Mouse (Mus musculus) megakaryocyte, embryonic 14.5 days (primary cell): ENCODE data around the gene Gfra1. TPM values are rescaled to one million over a fixed set of nuclear protein-coding genes. Genes with fewer than 3 reads are reported as not detected.

Experiments
- H3K27me3 ChIP-seq: replicated peaks from 2 replicates; pipeline ENCODE3; 2012; ENCODE audit warnings: inconsistent platforms
- H3K36me3 ChIP-seq: replicated peaks from 2 replicates; pipeline ENCODE3; 2012; ENCODE audit warnings: low read length, inconsistent platforms, mixed read lengths
- H3K4me1 ChIP-seq: 2 replicates; pipeline ENCODE4 v1.6.1; 2012; ENCODE audit warnings: inconsistent platforms
- H3K4me3 ChIP-seq: replicated peaks from 2 replicates; pipeline ENCODE3; 2012; ENCODE audit warnings: moderate library complexity, mild to moderate bottlenecking, inconsistent platforms
- H3K9me3 ChIP-seq: 2 replicates; pipeline ENCODE4 v1.6.1; 2012; ENCODE audit warnings: inconsistent platforms
- FLI1 ChIP-seq: IDR thresholded peaks from 2 replicates; pipeline ENCODE4 v1.6.1; 2012; ENCODE audit warnings: low read length, inconsistent platforms, mixed read lengths
- GATA1 ChIP-seq: IDR thresholded peaks from 3 replicates; pipeline ENCODE4 v1.6.1; 2012; ENCODE audit warnings: mixed read lengths, low read length, inconsistent platforms, borderline replicate concordance
- polyA plus RNA-seq: library from polyadenylated mRNA; stranded (reverse); fragments of >175 nt; gene quantifications from 2 replicates; pipeline ENCODE4 v1.2.3, GENCODE M21; 2012; ENCODE audit warnings: low replicate concordance; ENCODE audit not compliant: insufficient read depth

Gfra1 gene
- polyA plus RNA-seq, 1 experiment = not detected

GRCm38 (mm10) chr19:58442785-58443732 lies 12.7 kb downstream of the Gfra1 start:
- no peaks in the 10 kb centered on the region for H3K4me1 ChIP-seq
- H3K36me3 ChIP-seq = no peaks in the 10 kb centered on the region
- 0 out of 2 replicates have a peak, but pooled peaks cover 3% of the 10 kb centered on the region for H3K9me3 ChIP-seq
- TF ChIP-seq GATA1 (no peak), FLI1 (no peak)
- H3K4me3 ChIP-seq = no peak overlapping the region
- peaks cover 18% of the 10 kb centered on the region for H3K27me3 ChIP-seq

GRCm38 (mm10) chr19:58441785-58442184 lies 13.9 kb downstream of the Gfra1 start:
- Histone ChIP-seq H3K4me1 (no peaks in the 10 kb centered on the region), H3K36me3 (no peaks in the 10 kb centered on the region), H3K4me3 (no peak overlapping the region), H3K27me3 (peaks cover 18% of the 10 kb centered on the region), H3K9me3 (0 out of 2 replicates have a peak, but pooled peaks cover 3% of the 10 kb centered on the region)
- TF ChIP-seq FLI1 (no peak), GATA1 (no peak)

GRCm38 (mm10) chr19:58441246-58441645 lies 14.5 kb downstream of the Gfra1 start:
- Histone ChIP-seq H3K4me1 (no peaks in the 10 kb centered on the region), H3K27me3 (peaks cover 15% of the 10 kb centered on the region), H3K36me3 (no peaks in the 10 kb centered on the region), H3K4me3 (no peak overlapping the region), H3K9me3 (0 out of 2 replicates have a peak, but pooled peaks cover 3% of the 10 kb centered on the region)
- no peak for TF ChIP-seq FLI1
- no peak for TF ChIP-seq GATA1

GRCm38 (mm10) chr19:58438762-58439161 lies 16.9 kb downstream of the Gfra1 start:
- H3K4me3 ChIP-seq = no peak overlapping the region
- no peaks in the 10 kb centered on the region for H3K9me3 ChIP-seq
- H3K27me3 ChIP-seq = peaks cover 12% of the 10 kb centered on the region
- H3K4me1 ChIP-seq = no peaks in the 10 kb centered on the region
- TF ChIP-seq GATA1 (no peak), FLI1 (no peak)
- H3K36me3 ChIP-seq = no peaks in the 10 kb centered on the region

GRCm38 (mm10) chr19:58437441-58438071 lies 18.2 kb downstream of the Gfra1 start:
- Histone ChIP-seq H3K36me3 (no peaks in the 10 kb centered on the region), H3K4me1 (no peaks in the 10 kb centered on the region), H3K4me3 (no peak overlapping the region), H3K27me3 (peaks cover 10% of the 10 kb centered on the region), H3K9me3 (no peaks in the 10 kb centered on the region)
- TF ChIP-seq FLI1 = no peak
- no peak for TF ChIP-seq GATA1

GRCm38 (mm10) chr19:58436874-58437273 lies 18.8 kb downstream of the Gfra1 start:
- Histone ChIP-seq H3K9me3 (no peaks in the 10 kb centered on the region), H3K27me3 (peaks cover 10% of the 10 kb centered on the region), H3K4me3 (no peak overlapping the region), H3K36me3 (no peaks in the 10 kb centered on the region), H3K4me1 (no peaks in the 10 kb centered on the region)
- TF ChIP-seq FLI1 = no peak
- no peak for TF ChIP-seq GATA1

GRCm38 (mm10) chr19:58435877-58436276 lies 19.8 kb downstream of the Gfra1 start:
- H3K36me3 ChIP-seq = no peaks in the 10 kb centered on the region
- no peaks in the 10 kb centered on the region for H3K9me3 ChIP-seq
- no peak for TF ChIP-seq FLI1
- TF ChIP-seq GATA1 = no peak
- no peak overlapping the region for H3K4me3 ChIP-seq
- H3K4me1 ChIP-seq = no peaks in the 10 kb centered on the region
- peaks cover 10% of the 10 kb centered on the region for H3K27me3 ChIP-seq

GRCm38 (mm10) chr19:58432840-58433239 lies 22.9 kb downstream of the Gfra1 start:
- no peaks in the 10 kb centered on the region for H3K9me3 ChIP-seq
- TF ChIP-seq GATA1 (no peak), FLI1 (0 out of 2 replicates have a peak, but pooled peaks have one; percentile 1)
- H3K36me3 ChIP-seq = no peaks in the 10 kb centered on the region
- no peak overlapping the region for H3K4me3 ChIP-seq
- H3K4me1 ChIP-seq = no peaks in the 10 kb centered on the region
- peaks cover 4% of the 10 kb centered on the region for H3K27me3 ChIP-seq

GRCm38 (mm10) chr19:58428546-58428945 lies 27.2 kb downstream of the Gfra1 start:
- Histone ChIP-seq H3K4me1 (no peaks in the 10 kb centered on the region), H3K9me3 (no peaks in the 10 kb centered on the region), H3K4me3 (no peak overlapping the region), H3K27me3 (no peaks in the 10 kb centered on the region), H3K36me3 (no peaks in the 10 kb centered on the region)
- TF ChIP-seq GATA1 (no peak), FLI1 (no peak)

- Histone ChIP-seq H3K36me3 (no peaks in the 10 kb centered on the region), H3K27me3 (no peaks in the 10 kb centered on the region), H3K4me3 (no peak overlapping the region), H3K9me3 (peaks cover 3% of the 10 kb centered on the region; the same call in 1 of the 2 replicates), H3K4me1 (no peaks in the 10 kb centered on the region)
- no peak for TF ChIP-seq GATA1
- no peak for TF ChIP-seq FLI1
Observed at GRCm38 (mm10) chr19:58427348-58427747, 28.4 kb downstream of the Gfra1 start.
